Mouse (Mus musculus) liver, adult 2 months (tissue): Measurements from ENCODE around the gene Vhl.

Experiments
- CTCF ChIP-seq: fragments of 200-500 bp; IDR thresholded peaks from 2 replicates; pipeline ENCODE4 v1.5.1; 2011; ENCODE audit warnings: low read depth, low read length, control low read depth
- POLR2A ChIP-seq: fragments of 200-500 bp; IDR thresholded peaks from 2 replicates; pipeline ENCODE4 v1.6.1; 2011; ENCODE audit warnings: low read length, control low read depth; ENCODE audit not compliant: insufficient read depth; ENCODE audit errors: extremely low read depth

DNA sequence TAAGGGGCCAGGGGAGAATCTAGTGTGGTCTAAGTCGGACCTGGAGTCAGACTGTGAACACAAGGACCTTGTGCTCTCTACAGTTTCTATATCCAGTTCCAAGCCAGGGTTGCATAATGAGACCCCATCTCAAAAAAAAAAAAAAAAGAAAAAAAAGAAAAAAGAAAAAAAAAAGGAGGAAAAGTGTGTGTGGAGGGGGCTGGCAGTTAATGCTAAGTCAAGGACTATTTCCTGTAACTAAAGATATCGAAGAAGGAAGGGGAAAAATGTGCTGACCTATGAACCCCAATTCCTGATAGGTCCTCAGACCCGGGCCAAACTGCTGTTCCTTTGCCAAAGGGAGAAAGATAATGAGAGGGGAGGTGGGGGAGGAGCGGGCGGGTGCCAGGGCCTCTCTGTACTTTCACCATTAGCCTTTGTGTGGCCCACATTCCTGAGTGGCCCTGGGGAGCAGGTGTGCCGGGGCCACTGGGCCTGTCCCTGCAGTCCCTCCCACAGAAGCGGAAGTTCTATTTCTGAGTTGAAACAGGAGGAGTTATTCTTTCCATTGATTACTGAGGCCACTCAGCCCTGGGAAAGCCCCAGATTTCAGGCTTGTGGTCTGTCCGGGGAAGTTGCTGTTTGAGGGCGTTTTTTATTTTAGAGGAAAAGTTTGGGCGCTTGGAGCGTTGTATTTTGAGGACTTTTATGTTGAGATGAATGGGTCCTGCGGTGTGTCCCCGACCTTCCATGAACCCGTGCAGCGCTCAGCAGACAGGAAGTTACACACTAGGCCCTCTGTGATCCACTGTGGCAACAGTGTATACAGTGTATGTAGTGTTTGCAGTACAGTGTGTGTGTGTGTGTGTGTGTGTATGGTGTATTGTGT is 44.8 kb downstream of the Vhl start:
- TF ChIP-seq CTCF = no peak
- TF ChIP-seq POLR2A = no peak
